Mouse (Mus musculus): ENCODE measurements at regions not wholly inside any gene's neighbourhood (a gene's known extent, or its start where the extent isn't known, plus 50 kb on each side); places are given as distances from the start of the nearest gene placed in this dataset.

DNA sequence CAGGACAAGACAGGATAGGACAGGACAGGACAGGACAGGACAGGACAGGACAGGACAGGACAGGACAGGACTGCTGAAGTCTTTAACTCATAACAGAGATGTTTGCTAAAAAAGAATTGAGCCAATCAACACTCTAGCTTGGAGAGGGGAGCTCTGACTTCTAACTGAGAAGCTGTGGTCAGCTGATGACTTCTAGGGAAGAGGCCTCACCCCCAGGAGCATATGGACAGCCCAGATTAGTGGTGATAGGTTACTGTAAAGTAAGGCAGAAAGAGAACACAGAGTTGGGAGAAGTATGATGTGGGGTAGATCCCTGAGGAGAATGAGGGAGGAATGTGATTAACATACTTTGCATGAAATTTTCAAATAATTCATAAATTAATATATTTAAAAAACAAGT lies 254.3 kb upstream of the Veph1 start:
- Histone ChIP-seq H3K9ac (no peak overlapping the region), H3K9me3 (replicated peaks) (no peaks in the 10 kb centered on the region), H3K4me1 (no peaks in the 10 kb centered on the region), H3K36me3 (no peaks in the 10 kb centered on the region), H3K27me3 (no peaks in the 10 kb centered on the region), H3K27ac (no peak overlapping the region), H3K4me2 (no peak overlapping the region), H3K4me3 (replicated peaks) (no peak overlapping the region)
- ATAC-seq (replicated peaks; ENCODE audit: low FRiP score), result no peak

GRCm38 (mm10) chr3:66546576-66546975 lies 249.9 kb upstream of the Veph1 start:
- Histone ChIP-seq H3K9ac (no peak overlapping the region), H3K4me3 (replicated peaks) (no peak overlapping the region), H3K4me2 (no peak overlapping the region), H3K27me3 (no peaks in the 10 kb centered on the region), H3K4me1 (no peaks in the 10 kb centered on the region), H3K9me3 (replicated peaks) (no peaks in the 10 kb centered on the region), H3K27ac (no peak overlapping the region), H3K36me3 (no peaks in the 10 kb centered on the region)
- ATAC-seq (replicated peaks; ENCODE audit: low FRiP score), result no peak
- WGBS, result 83% methylated on average over 4 of the region's 4 CpGs

GRCm38 (mm10) chr3:66544139-66544933 lies 247.7 kb upstream of the Veph1 start:
- Histone ChIP-seq H3K4me3 (replicated peaks) (no peak overlapping the region), H3K9me3 (replicated peaks) (no peaks in the 10 kb centered on the region), H3K27ac (no peak overlapping the region), H3K4me2 (no peak overlapping the region), H3K4me1 (no peaks in the 10 kb centered on the region), H3K27me3 (no peaks in the 10 kb centered on the region), H3K9ac (no peak overlapping the region), H3K36me3 (no peaks in the 10 kb centered on the region)
- ATAC-seq (replicated peaks; ENCODE audit: low FRiP score), result no peak
- 75% methylated on average over 5 of the region's 5 CpGs for WGBS

- Histone ChIP-seq H3K9ac (no peak overlapping the region), H3K27me3 (no peaks in the 10 kb centered on the region), H3K4me2 (no peak overlapping the region), H3K36me3 (no peaks in the 10 kb centered on the region), H3K9me3 (replicated peaks) (no peaks in the 10 kb centered on the region), H3K4me3 (replicated peaks) (no peak overlapping the region), H3K4me1 (no peaks in the 10 kb centered on the region), H3K27ac (no peak overlapping the region)
- ATAC-seq (replicated peaks; ENCODE audit: low FRiP score), result no peak
- WGBS, result 67% methylated on average over 3 of the region's 3 CpGs
Measured at GRCm38 (mm10) chr3:66542865-66543264, 246.2 kb upstream of the Veph1 start.

GRCm38 (mm10) chr3:66537913-66538312 lies 241.3 kb upstream of the Veph1 start:
- Histone ChIP-seq H3K9ac (no peak overlapping the region), H3K27me3 (no peaks in the 10 kb centered on the region), H3K36me3 (no peaks in the 10 kb centered on the region), H3K4me2 (no peak overlapping the region), H3K27ac (no peak overlapping the region), H3K9me3 (replicated peaks) (no peaks in the 10 kb centered on the region), H3K4me1 (no peaks in the 10 kb centered on the region), H3K4me3 (replicated peaks) (no peak overlapping the region)
- no peak for ATAC-seq (replicated peaks; ENCODE audit: low FRiP score)
- 78% methylated on average over 7 of the region's 7 CpGs for WGBS

GRCm38 (mm10) chr3:66537106-66537893 lies 240.7 kb upstream of the Veph1 start:
- Histone ChIP-seq H3K4me3 (replicated peaks) (no peak overlapping the region), H3K9me3 (replicated peaks) (no peaks in the 10 kb centered on the region), H3K4me1 (no peaks in the 10 kb centered on the region), H3K4me2 (no peak overlapping the region), H3K27me3 (no peaks in the 10 kb centered on the region), H3K36me3 (no peaks in the 10 kb centered on the region), H3K9ac (no peak overlapping the region), H3K27ac (no peak overlapping the region)
- no peak for ATAC-seq (replicated peaks; ENCODE audit: low FRiP score)
- WGBS, result 46% methylated on average over 3 of the region's 3 CpGs

DNA sequence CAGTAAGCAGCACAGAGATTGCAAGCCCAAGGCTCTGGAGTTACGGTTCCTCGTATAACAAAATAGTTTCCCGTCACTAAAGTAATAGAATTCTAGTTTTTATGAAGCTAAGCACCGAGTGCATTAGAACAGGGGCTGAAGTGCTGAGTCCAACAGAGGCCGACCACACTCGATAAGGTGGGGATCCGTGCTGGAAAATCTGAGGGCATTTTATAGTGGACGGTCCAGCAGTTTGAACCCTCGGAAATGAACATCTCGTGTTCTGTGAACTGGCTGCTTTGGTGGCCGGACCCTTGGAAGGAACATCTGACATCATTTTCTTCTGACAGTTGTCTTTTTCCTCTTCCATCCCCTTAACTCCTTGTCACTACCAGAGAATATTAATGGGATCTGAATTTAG lies 240.0 kb upstream of the Veph1 start:
- no peaks in the 10 kb centered on the region for H3K9me3 ChIP-seq (replicated peaks)
- WGBS, result 60% methylated on average over 11 of the region's 11 CpGs
- H3K4me2 ChIP-seq, result no peak overlapping the region
- no peak for ATAC-seq (replicated peaks; ENCODE audit: low FRiP score)
- no peaks in the 10 kb centered on the region for H3K36me3 ChIP-seq
- no peaks in the 10 kb centered on the region for H3K27me3 ChIP-seq
- no peaks in the 10 kb centered on the region for H3K4me1 ChIP-seq
- H3K27ac ChIP-seq, result no peak overlapping the region
- no peak overlapping the region for H3K4me3 ChIP-seq (replicated peaks)
- no peak overlapping the region for H3K9ac ChIP-seq

GRCm38 (mm10) chr3:66535786-66536529 lies 239.3 kb upstream of the Veph1 start:
- WGBS, result 33% methylated on average over 8 of the region's 8 CpGs
- Histone ChIP-seq H3K4me2 (no peak overlapping the region), H3K9me3 (replicated peaks) (no peaks in the 10 kb centered on the region), H3K36me3 (no peaks in the 10 kb centered on the region), H3K27ac (no peak overlapping the region), H3K4me1 (no peaks in the 10 kb centered on the region), H3K4me3 (replicated peaks) (no peak overlapping the region), H3K9ac (no peak overlapping the region), H3K27me3 (no peaks in the 10 kb centered on the region)
- ATAC-seq (replicated peaks; ENCODE audit: low FRiP score), result no peak

DNA sequence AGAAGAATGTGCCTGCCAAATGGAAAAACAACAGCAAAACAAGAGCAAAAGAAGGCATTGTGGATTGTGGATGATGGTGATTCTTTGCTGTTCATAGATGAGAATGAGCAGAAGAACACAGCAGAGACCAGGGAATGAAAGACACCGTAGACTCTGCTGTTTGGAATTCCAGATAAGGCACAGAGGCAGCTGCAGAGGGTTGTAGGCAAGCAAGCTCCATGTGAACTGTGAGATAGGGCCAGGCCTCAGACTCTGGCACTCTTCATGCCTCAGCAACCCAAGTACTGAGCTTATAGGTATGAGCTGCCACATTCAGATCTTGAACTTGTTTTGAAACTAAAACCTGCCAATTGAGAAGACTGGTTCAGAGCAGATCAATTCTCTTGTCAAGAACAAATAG lies 223.3 kb upstream of the Veph1 start:
- ATAC-seq (replicated peaks; ENCODE audit: low FRiP score), result no peak
- H3K9me3 ChIP-seq (replicated peaks), result no peaks in the 10 kb centered on the region
- no peaks in the 10 kb centered on the region for H3K4me1 ChIP-seq
- no peak overlapping the region for H3K27ac ChIP-seq
- H3K4me2 ChIP-seq, result no peak overlapping the region
- no peak overlapping the region for H3K9ac ChIP-seq
- no peaks in the 10 kb centered on the region for H3K27me3 ChIP-seq
- no peak overlapping the region for H3K4me3 ChIP-seq (replicated peaks)
- WGBS, result 83% methylated on average over 1 of the region's 1 CpGs
- no peaks in the 10 kb centered on the region for H3K36me3 ChIP-seq

GRCm38 (mm10) chr3:66518289-66518688 lies 221.7 kb upstream of the Veph1 start:
- Histone ChIP-seq H3K27me3 (no peaks in the 10 kb centered on the region), H3K9me3 (replicated peaks) (no peaks in the 10 kb centered on the region), H3K4me3 (replicated peaks) (no peak overlapping the region), H3K4me2 (no peak overlapping the region), H3K27ac (no peak overlapping the region), H3K36me3 (no peaks in the 10 kb centered on the region), H3K4me1 (no peaks in the 10 kb centered on the region), H3K9ac (no peak overlapping the region)
- ATAC-seq (replicated peaks; ENCODE audit: low FRiP score), result no peak
- 36% methylated on average over 2 of the region's 2 CpGs for WGBS

DNA sequence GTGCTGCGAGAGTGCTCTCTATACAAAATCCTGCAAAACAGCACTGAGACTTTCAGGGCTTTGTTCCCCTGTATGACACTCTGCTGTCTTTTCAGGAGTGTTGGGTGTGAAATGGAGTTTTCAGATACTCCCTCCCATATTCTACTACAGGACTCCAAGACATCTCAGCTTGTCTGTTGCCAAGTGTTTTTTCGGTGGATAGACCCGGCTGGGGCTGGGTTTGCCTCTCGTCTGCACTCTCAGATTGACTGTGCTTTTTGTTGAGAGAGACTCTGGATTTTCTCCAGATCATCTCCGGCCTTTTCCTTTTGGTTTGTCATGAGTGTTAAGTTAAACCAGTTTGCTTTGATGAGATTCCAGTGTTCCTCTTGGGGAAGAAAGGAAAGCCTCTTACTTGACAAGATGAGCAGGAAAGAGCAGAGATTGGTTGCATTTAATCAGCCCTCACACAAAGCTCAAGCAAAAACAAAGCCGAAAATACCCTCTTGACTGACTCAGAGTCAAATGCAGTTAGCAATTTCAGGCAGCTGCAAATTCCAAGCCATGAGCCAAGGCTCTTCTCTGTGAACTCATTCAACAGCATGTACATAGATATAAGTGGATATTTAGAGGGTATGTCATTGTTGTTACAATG lies 219.3 kb upstream of the Veph1 start:
- Histone ChIP-seq H3K9ac (no peak overlapping the region), H3K27me3 (no peaks in the 10 kb centered on the region), H3K9me3 (replicated peaks) (no peaks in the 10 kb centered on the region), H3K4me2 (no peak overlapping the region), H3K4me1 (no peaks in the 10 kb centered on the region), H3K36me3 (no peaks in the 10 kb centered on the region), H3K4me3 (replicated peaks) (no peak overlapping the region), H3K27ac (no peak overlapping the region)
- no peak for ATAC-seq (replicated peaks; ENCODE audit: low FRiP score)
- WGBS, result 83% methylated on average over 6 of the region's 6 CpGs

- WGBS, result 85% methylated on average over 8 of the region's 8 CpGs
- no peaks in the 10 kb centered on the region for H3K27me3 ChIP-seq
- no peaks in the 10 kb centered on the region for H3K36me3 ChIP-seq
- no peak for ATAC-seq (replicated peaks; ENCODE audit: low FRiP score)
- no peak overlapping the region for H3K4me2 ChIP-seq
- H3K27ac ChIP-seq, result no peak overlapping the region
- H3K9me3 ChIP-seq (replicated peaks), result no peaks in the 10 kb centered on the region
- H3K4me1 ChIP-seq, result no peaks in the 10 kb centered on the region
- no peak overlapping the region for H3K4me3 ChIP-seq (replicated peaks)
- H3K9ac ChIP-seq, result no peak overlapping the region
Measured at GRCm38 (mm10) chr3:66514587-66514986, 217.9 kb upstream of the Veph1 start.

Measured in kidney, embryonic 15.5 days (tissue).